Comparison of ENCODE assay signal across 8 mouse cellular contexts in the genomic region with DNA sequence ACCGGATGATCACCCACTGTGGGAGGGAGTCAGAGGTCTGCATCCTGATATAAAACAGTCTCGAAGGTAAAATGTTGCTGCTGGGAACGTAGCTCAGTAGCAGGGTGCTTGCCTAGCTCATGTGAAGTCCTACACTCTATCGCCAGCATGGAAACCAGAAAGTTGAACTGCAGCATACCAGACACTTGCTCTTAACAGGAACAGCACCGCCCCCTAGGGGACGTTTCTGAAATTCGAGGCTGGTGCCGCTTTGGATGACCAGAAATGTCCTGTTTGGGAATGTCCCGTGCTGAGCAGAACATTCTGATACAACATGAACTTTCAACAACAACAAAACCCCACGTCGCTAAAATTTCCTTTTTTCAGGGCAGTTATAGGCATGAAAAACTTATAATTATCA. TPM values are rescaled to one million over a fixed set of nuclear protein-coding genes. Genes with fewer than 3 reads are reported as not detected.
DNase-seq lines count a peak whose midpoint lies in the region; ATAC-seq and TF ChIP-seq lines count a peak whose summit lies in the region.

No protein-coding gene starts in this region.

- no peaks in the 10 kb centered on the region for H3K4me1 ChIP-seq in lung, embryonic 14.5 days (ENCODE audit: insufficient read depth)

- WGBS in lung, embryonic 14.5 days = 5% methylated on average over 11 of the region's 11 CpGs

- no peak; the same call in 1 of the 2 replicates for ATAC-seq in lung, embryonic 14.5 days (ENCODE audit: insufficient read depth)

- no peak overlapping the region for H3K4me3 ChIP-seq in layer of hippocampus, adult 2 months
- no peak overlapping the region for H3K4me3 ChIP-seq in lung, embryonic 14.5 days (ENCODE audit: low read depth, low read length)

- no peaks in the 10 kb centered on the region for H3K36me3 ChIP-seq in lung, embryonic 14.5 days (ENCODE audit: insufficient read depth)

- no peaks in the 10 kb centered on the region for H3K27me3 ChIP-seq in lung, embryonic 14.5 days (ENCODE audit: insufficient read depth, low read length)

- 0 out of 2 replicates have a peak overlapping the region, but pooled peaks have one; percentile 23 for H3K4me2 ChIP-seq in lung, embryonic 14.5 days

- H3K9me3 ChIP-seq in lung, embryonic 14.5 days (ENCODE audit: low read depth, low read length) = no peaks in the 10 kb centered on the region

- DNase-seq in A20 (ENCODE audit: low read depth, low spot score) (peak; percentile 83), NIH3T3 (ENCODE audit: low read depth) (peak; percentile 97)
- DNase-seq in cerebellum, postnatal 36 days = peak; percentile 95 to 96
- DNase-seq in heart, adult 11 months = peak; percentile 97
- DNase-seq in layer of hippocampus, adult 2 months (ENCODE audit: low spot score in 2 of 2) = peak; percentile 81 to 94
- peak; percentile 99 for DNase-seq in lung, embryonic 14.5 days
- peak; percentile 89 to 92 for DNase-seq in right cerebral cortex, postnatal 10 days (ENCODE audit: low spot score in 2 of 2)
- DNase-seq in urinary bladder, postnatal 14 days (ENCODE audit: low spot score) = peak; percentile 95

- TF ChIP-seq CTCF in layer of hippocampus, adult 2 months (conservative IDR thresholded peaks at IDR 0.05) = peak; percentile 88
- peak; percentile 92 for TF ChIP-seq CTCF in lung, embryonic 14.5 days (IDR thresholded peaks at IDR 0.05; ENCODE audit: low read depth)

- H3K9ac ChIP-seq in lung, embryonic 14.5 days = no peak overlapping the region

- H3K27ac ChIP-seq in layer of hippocampus, adult 2 months = no peak overlapping the region
- H3K27ac ChIP-seq in lung, embryonic 14.5 days (ENCODE audit: low read depth) = no peak overlapping the region; the same call in 1 of the 2 replicates

RNA-seq across cellular contexts. Expression of a gene that starts 4.0 kb away (rescaled TPM):
- total RNA-seq in layer of hippocampus, adult 2 months (2021) = 10 to 100 TPM; 62.5 to 62.6 TPM
- 223 and 244 TPM in 2 replicates for polyA plus RNA-seq in lung, embryonic 14.5 days (2014; fragmentation: Nextera tagmentation; extraction: Ambion mirVana)

RNA-seq across cellular contexts. Expression of a gene that starts 18.4 kb away (rescaled TPM):
- 10 to 100 TPM; 60.6 to 66.4 TPM for total RNA-seq in layer of hippocampus, adult 2 months (2021)
- polyA plus RNA-seq in lung, embryonic 14.5 days (2014; fragmentation: Nextera tagmentation; extraction: Ambion mirVana) = 113 and 116 TPM in 2 replicates

RNA-seq across cellular contexts. Expression of a gene that starts 18.5 kb away (rescaled TPM):
- 100 to 1,000 TPM; 482 to 488 TPM for total RNA-seq in layer of hippocampus, adult 2 months (2021)
- polyA plus RNA-seq in lung, embryonic 14.5 days (2014; fragmentation: Nextera tagmentation; extraction: Ambion mirVana) = 1.1 and 1.3 TPM in 2 replicates

RNA-seq across cellular contexts. Expression of a gene that starts 35.8 kb away (rescaled TPM):
- total RNA-seq in layer of hippocampus, adult 2 months (2021) = 100 to 1,000 TPM in 1 of 2 experiments, 10 to 100 TPM in 1; 92.5 to 102 TPM
- 7.4 and 8.3 TPM in 2 replicates for polyA plus RNA-seq in lung, embryonic 14.5 days (2014; fragmentation: Nextera tagmentation; extraction: Ambion mirVana)

RNA-seq across cellular contexts. Expression of a gene that starts 45.7 kb away (rescaled TPM):
- under 1 TPM; 0.15 to 0.23 TPM for total RNA-seq in layer of hippocampus, adult 2 months (2021)
- 6.0 and 6.9 TPM in 2 replicates for polyA plus RNA-seq in lung, embryonic 14.5 days (2014; fragmentation: Nextera tagmentation; extraction: Ambion mirVana)
